Mouse (Mus musculus): ENCODE results near the gene Hscb. TPM values are rescaled to one million over a fixed set of nuclear protein-coding genes. Genes with fewer than 3 reads are reported as not detected.
A peak's percentile ranks its signal among the peaks of the same experiment; 100 is the strongest.
"Not testable (repeated sequence)": the region's sequence is repeated elsewhere in the genome, so short reads cannot be mapped to it uniquely, and the experiment has no call there.

Gene Hscb
- polyA plus RNA-seq, 1 experiment from 2014 or later: 21.6 TPM

DNA sequence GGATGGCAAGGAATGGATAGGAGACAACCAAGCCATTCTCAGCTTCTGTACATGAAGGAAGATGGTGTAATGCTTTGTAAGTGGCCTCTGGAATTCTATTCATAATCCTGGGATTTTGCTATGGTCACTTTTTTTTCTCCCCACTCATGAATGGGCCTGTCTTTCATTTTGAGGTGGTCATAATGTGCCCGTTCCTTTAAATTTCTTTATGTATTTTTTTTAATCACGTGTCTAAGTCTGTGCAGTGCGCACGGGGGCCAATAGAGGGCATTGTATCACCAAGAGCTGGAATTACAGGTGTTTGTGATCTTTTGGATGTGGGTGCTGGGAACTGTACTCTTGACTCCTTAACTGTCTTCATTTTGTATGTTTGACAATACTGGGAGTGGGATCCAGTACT, 888 bp upstream of the Hscb start:
- peak overlapping the region; percentile 74 for H3K4me2 ChIP-seq (replicated peaks; ENCODE audit: low read depth)
- H3K9me3 ChIP-seq (ENCODE audit: control insufficient read depth, low read length): no peaks in the 10 kb centered on the region
- H3K9ac ChIP-seq (ENCODE audit: low read length): peak overlapping the region; percentile 64
- no peaks in the 10 kb centered on the region for H3K27me3 ChIP-seq (ENCODE audit: control insufficient read depth, insufficient read depth, low read length)
- peak overlapping the region; percentile 75 for H3K4me3 ChIP-seq (ENCODE audit: low read depth, low read length)
- peak overlapping the region; percentile 67 for H3K27ac ChIP-seq (replicated peaks)
- WGBS: 5% methylated on average over 4 of the region's 4 CpGs
- DNase-seq (ENCODE audit: low spot score) (peak; percentile 47), ATAC-seq (ENCODE audit: low FRiP score, low TSS enrichment) (0 out of 2 replicates have a peak, but pooled peaks have one; percentile 0)
- H3K4me1 ChIP-seq (replicated peaks; ENCODE audit: control insufficient read depth, insufficient read depth): peaks cover 3% of the 10 kb centered on the region; the same call in 1 of the 2 replicates
- TF ChIP-seq CTCF (IDR thresholded peaks at IDR 0.05; ENCODE audit: low read depth) (peak; percentile 72), EP300 (optimal IDR thresholded peaks at IDR 0.05) (no peak)
- H3K36me3 ChIP-seq (ENCODE audit: control insufficient read depth, insufficient read depth, low read length): no peaks in the 10 kb centered on the region

DNA sequence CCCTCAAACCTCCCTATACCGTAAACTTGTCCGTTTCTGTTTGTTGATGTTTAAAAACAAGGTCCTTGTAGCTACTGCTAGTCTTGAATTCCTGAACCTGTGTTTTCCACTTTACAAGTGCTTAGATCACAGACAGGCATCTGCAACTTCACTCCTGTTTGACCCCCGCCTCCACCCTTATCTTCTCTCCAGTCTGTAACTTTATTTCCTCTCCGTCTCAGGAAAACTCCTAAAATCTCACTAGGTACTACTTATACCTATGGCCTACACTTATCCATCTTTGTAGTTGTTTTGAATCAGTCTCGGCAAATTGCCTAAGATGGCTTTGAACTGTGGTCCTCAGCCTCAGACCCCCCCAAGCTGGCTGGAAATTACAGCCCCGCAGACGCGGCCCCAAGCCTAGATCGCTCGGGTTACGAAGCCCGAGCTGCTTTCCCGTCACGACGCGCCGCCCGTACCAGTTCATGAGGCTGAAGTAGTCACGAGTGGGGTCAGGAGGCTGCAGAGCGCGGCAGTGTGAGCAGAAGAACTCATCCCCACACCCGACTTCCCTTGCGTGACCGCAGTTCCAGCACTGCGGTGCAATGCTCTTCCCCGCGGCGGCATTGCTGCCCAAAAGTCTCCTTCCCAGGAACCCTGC, 419 bp downstream of the Hscb start:
- 5% methylated on average over 28 of the region's 28 CpGs for WGBS
- ATAC-seq (ENCODE audit: low FRiP score, low TSS enrichment): peak; percentile 72
- H3K36me3 ChIP-seq (ENCODE audit: control insufficient read depth, insufficient read depth, low read length): no peaks in the 10 kb centered on the region
- H3K27ac ChIP-seq (replicated peaks): peak overlapping the region; percentile 84
- no peaks in the 10 kb centered on the region for H3K27me3 ChIP-seq (ENCODE audit: control insufficient read depth, insufficient read depth, low read length)
- no peaks in the 10 kb centered on the region for H3K9me3 ChIP-seq (ENCODE audit: control insufficient read depth, low read length)
- no peak for DNase-seq (ENCODE audit: low spot score)
- H3K4me1 ChIP-seq (replicated peaks; ENCODE audit: control insufficient read depth, insufficient read depth): peaks cover 3% of the 10 kb centered on the region; the same call in 1 of the 2 replicates
- H3K4me2 ChIP-seq (replicated peaks; ENCODE audit: low read depth): peak overlapping the region; percentile 95
- TF ChIP-seq EP300 (optimal IDR thresholded peaks at IDR 0.05) (no peak), CTCF (IDR thresholded peaks at IDR 0.05; ENCODE audit: low read depth) (no peak)
- peak overlapping the region; percentile 75 for H3K4me3 ChIP-seq (ENCODE audit: low read depth, low read length)
- H3K9ac ChIP-seq (ENCODE audit: low read length): peak overlapping the region; percentile 73

DNA sequence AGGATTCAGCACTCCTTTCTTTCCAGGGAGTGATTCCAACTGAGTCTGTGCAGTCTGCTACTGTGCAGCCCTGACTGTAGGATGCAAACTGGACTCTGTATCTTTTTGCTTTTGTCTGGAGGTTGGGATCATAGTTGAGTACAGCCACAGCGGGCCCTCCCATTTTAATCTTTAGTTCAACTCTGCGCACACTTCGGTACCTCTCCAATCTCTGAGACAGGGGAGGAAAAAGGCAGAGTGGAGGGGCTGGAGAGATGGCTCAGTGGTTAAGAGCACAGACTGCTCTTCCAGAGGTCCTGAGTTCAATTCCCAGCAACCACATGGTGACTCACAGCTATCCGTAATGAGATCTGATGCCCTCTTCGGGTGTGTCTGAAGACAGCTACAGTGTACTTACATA, 1.6 kb downstream of the Hscb start:
- not testable (repeated sequence) for H3K36me3 ChIP-seq (ENCODE audit: control insufficient read depth, insufficient read depth, low read length)

DNA sequence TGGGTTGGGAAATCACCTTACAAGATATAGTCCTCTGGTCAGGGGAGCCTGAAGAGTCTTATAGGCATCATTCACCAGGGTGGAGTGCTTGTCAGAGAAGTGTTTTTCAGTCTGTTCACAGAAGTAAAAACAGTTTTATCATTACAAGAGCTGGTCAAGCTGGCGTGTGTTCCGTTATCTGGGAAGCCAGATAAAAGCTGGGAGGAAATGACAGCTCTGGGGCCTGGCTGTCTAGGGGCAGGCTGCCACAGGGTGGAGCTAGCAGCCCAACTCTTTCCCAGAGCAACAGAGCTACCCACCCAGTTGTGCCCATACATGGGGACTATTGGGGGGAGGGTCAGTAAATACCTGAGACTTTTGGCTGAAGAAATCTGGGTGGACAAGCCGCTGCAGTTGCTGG, 3.6 kb downstream of the Hscb start:
- H3K9ac ChIP-seq (ENCODE audit: low read length): no peak overlapping the region
- TF ChIP-seq CTCF (IDR thresholded peaks at IDR 0.05; ENCODE audit: low read depth) (peak; percentile 82), EP300 (optimal IDR thresholded peaks at IDR 0.05) (no peak)
- WGBS: 21% methylated on average over 3 of the region's 3 CpGs
- DNase-seq (ENCODE audit: low spot score) (peak; percentile 45), ATAC-seq (ENCODE audit: low FRiP score, low TSS enrichment) (no peak)
- H3K27ac ChIP-seq (replicated peaks): no peak overlapping the region
- no peaks in the 10 kb centered on the region for H3K9me3 ChIP-seq (ENCODE audit: control insufficient read depth, low read length)
- H3K4me1 ChIP-seq (replicated peaks; ENCODE audit: control insufficient read depth, insufficient read depth): peaks cover 3% of the 10 kb centered on the region; the same call in 1 of the 2 replicates
- no peaks in the 10 kb centered on the region; the same call in 1 of the 2 replicates for H3K36me3 ChIP-seq (ENCODE audit: control insufficient read depth, insufficient read depth, low read length)
- H3K4me3 ChIP-seq (ENCODE audit: low read depth, low read length): no peak overlapping the region
- no peak overlapping the region for H3K4me2 ChIP-seq (replicated peaks; ENCODE audit: low read depth)
- H3K27me3 ChIP-seq (ENCODE audit: control insufficient read depth, insufficient read depth, low read length): no peaks in the 10 kb centered on the region

More for the DNA sequence above, 1.6 kb downstream of the Hscb start:
- WGBS: 84% methylated on average over 5 of the region's 5 CpGs
- DNase-seq (ENCODE audit: low spot score); H3K9me3 ChIP-seq (ENCODE audit: control insufficient read depth, low read length); H3K27ac ChIP-seq (replicated peaks); H3K4me3 ChIP-seq (ENCODE audit: low read depth, low read length); H3K9ac ChIP-seq (ENCODE audit: low read length); H3K27me3 ChIP-seq (ENCODE audit: control insufficient read depth, insufficient read depth, low read length); H3K4me2 ChIP-seq (replicated peaks; ENCODE audit: low read depth); ATAC-seq (ENCODE audit: low FRiP score, low TSS enrichment); H3K4me1 ChIP-seq (replicated peaks; ENCODE audit: control insufficient read depth, insufficient read depth): not testable (repeated sequence)

DNA sequence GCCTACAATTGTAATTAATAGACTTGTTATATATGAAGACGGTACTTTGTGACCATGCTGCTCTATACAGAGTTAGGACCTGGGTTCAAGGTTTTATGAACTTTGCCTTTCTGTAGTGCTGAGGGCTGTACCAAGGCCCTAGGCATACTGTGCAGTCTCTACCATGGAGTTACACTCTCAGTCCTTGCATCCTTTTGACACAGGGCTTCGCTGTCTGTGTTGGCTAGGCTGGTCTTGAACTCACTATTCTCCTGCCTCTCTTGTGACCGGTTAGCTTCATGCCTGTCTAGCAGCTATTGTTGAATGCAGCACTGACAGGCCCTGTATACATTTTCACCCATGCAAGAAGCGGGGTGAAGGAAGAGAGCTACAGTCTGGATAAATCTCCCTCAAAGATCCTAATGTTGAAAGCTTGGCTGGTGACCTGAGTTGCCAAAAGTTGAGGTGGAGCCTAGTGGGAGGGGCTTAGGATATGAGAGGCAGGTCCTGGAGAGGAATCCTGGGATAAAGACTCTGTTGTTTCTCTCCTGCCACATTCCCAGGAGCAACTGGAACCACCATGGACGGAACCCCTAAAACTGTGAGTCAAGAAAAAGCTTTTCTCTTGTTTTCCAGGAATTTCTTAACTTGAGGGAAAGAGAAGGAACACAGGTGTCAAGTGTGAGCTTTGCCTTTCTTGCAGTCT, 8.4 kb downstream of the Hscb start:
- H3K4me3 ChIP-seq (ENCODE audit: low read depth, low read length): no peak overlapping the region
- H3K9ac ChIP-seq (ENCODE audit: low read length): no peak overlapping the region
- no peaks in the 10 kb centered on the region for H3K9me3 ChIP-seq (ENCODE audit: control insufficient read depth, low read length)
- H3K4me1 ChIP-seq (replicated peaks; ENCODE audit: control insufficient read depth, insufficient read depth): no peaks in the 10 kb centered on the region
- DNase-seq (ENCODE audit: low spot score): no peak
- ATAC-seq (ENCODE audit: low FRiP score, low TSS enrichment): no peak
- H3K27me3 ChIP-seq (ENCODE audit: control insufficient read depth, insufficient read depth, low read length): no peaks in the 10 kb centered on the region
- TF ChIP-seq CTCF (IDR thresholded peaks at IDR 0.05; ENCODE audit: low read depth): no peak
- no peak for TF ChIP-seq EP300 (optimal IDR thresholded peaks at IDR 0.05)
- no peaks in the 10 kb centered on the region; the same call in 1 of the 2 replicates for H3K36me3 ChIP-seq (ENCODE audit: control insufficient read depth, insufficient read depth, low read length)
- H3K27ac ChIP-seq (replicated peaks): no peak overlapping the region
- no peak overlapping the region for H3K4me2 ChIP-seq (replicated peaks; ENCODE audit: low read depth)
- WGBS: 85% methylated on average over 5 of the region's 5 CpGs

DNA sequence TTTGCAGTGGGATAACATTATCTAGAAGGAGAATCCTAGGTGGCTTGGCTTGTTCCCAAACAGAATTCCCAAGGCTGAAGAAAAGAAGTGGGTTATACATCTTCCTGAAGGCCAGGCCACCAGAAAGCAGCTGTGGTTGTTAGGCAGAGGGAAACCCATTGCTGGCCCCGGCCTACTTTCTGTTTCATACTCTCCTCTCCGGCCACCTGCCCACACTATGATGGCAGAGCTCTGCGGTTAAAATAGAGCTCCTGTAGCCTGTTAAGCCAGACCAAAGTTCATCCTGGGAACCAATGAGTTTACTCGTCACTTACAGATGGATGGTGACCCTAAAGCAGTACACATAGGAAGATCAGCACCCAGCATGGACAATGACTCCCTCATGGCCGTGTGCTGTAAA, 12.0 kb downstream of the Hscb start:
- Histone ChIP-seq H3K36me3 (ENCODE audit: control insufficient read depth, insufficient read depth, low read length) (no peaks in the 10 kb centered on the region), H3K27ac (replicated peaks) (no peak overlapping the region), H3K9ac (ENCODE audit: low read length) (no peak overlapping the region), H3K9me3 (ENCODE audit: control insufficient read depth, low read length) (no peaks in the 10 kb centered on the region), H3K4me3 (ENCODE audit: low read depth, low read length) (no peak overlapping the region), H3K27me3 (ENCODE audit: control insufficient read depth, insufficient read depth, low read length) (no peaks in the 10 kb centered on the region), H3K4me2 (replicated peaks; ENCODE audit: low read depth) (no peak overlapping the region), H3K4me1 (replicated peaks; ENCODE audit: control insufficient read depth, insufficient read depth) (no peaks in the 10 kb centered on the region)
- 82% methylated on average over 5 of the region's 5 CpGs for WGBS
- no peak for ATAC-seq (ENCODE audit: low FRiP score, low TSS enrichment)
- DNase-seq (ENCODE audit: low spot score): no peak
- TF ChIP-seq EP300 (optimal IDR thresholded peaks at IDR 0.05): no peak
- TF ChIP-seq CTCF (IDR thresholded peaks at IDR 0.05; ENCODE audit: low read depth): no peak

All from stomach, postnatal 0 days (tissue).